Mouse (Mus musculus): ENCODE measurements at regions not wholly inside any gene's neighbourhood (a gene's known extent, or its start where the extent isn't known, plus 50 kb on each side); places are given as distances from the start of the nearest gene placed in this dataset.

- TF ChIP-seq CTCF (IDR thresholded peaks at IDR 0.05; ENCODE audit: insufficient read depth, low read depth, low read length) (no peak), POLR2A (IDR thresholded peaks at IDR 0.05; ENCODE audit: insufficient read depth, low read depth, low read length) (no peak)
These were observed 286.3 kb downstream of the Osr1 start for GRCm38 (mm10) chr12:9856128-9856621.

Data from olfactory bulb, adult 2 months (tissue).